Mouse (Mus musculus) gastrocnemius, adult 18-20 months (tissue): ENCODE data around the gene Chadl. TPM values are rescaled to one million over a fixed set of nuclear protein-coding genes. Genes with fewer than 3 reads are reported as not detected.
A peak's percentile ranks its signal among the peaks of the same experiment; 100 is the strongest.
"Not testable (repeated sequence)": the region's sequence is repeated elsewhere in the genome, so short reads cannot be mapped to it uniquely, and the experiment has no call there.

Source experiments
- DNase-seq: peaks from one replicate; pipeline ENCODE4 v3.0.0; 2021; ENCODE audit warnings: low spot score
- long read RNA-seq, 2 experiments: library from polyadenylated mRNA; stranded (forward); transcript quantifications; one replicate each; pipeline ENCODE4 v2.0.0; 2021
- total RNA-seq, 2 experiments: library from RNA; stranded (reverse); gene quantifications; 2 replicates each; pipeline ENCODE4 v1.2.3; 2021

Chadl gene
- total RNA-seq, result 1 to 10 TPM; 1.2 to 1.4 TPM
- long read RNA-seq, experiment 1, partial matches to known transcripts, result 0 of 3 reads
- long read RNA-seq, experiment 1, other reads (novel, unspliced or antisense), result 0 of 3 reads
- long read RNA-seq, experiment 2, partial matches to known transcripts, result 4 of 5 reads
- long read RNA-seq, experiment 2, other reads (novel, unspliced or antisense), result 0 of 5 reads

DNA sequence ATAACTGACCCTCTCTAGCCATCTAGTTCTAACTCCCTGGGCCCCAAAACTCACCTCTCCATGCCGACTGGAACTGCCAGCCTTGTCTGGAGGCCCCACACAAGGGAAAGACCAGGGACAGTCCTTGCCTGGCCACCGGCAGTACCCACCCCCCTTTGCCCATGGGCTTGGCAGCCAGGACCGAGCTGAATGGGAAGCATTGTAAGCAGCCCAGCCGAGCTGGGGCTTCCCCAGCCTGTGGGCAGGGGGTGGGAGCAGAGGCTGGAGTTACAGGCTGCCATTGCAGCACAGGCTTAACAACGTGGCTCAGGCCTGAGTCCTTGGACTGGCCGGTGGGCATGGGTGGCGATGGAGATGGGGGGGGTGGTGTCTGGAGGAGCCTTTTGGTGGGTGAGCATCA is at the start of gene Chadl:
Chadl (minus strand) TSS at position 113 of the 400 bp plus-strand sequence.
- no peak for DNase-seq

DNA sequence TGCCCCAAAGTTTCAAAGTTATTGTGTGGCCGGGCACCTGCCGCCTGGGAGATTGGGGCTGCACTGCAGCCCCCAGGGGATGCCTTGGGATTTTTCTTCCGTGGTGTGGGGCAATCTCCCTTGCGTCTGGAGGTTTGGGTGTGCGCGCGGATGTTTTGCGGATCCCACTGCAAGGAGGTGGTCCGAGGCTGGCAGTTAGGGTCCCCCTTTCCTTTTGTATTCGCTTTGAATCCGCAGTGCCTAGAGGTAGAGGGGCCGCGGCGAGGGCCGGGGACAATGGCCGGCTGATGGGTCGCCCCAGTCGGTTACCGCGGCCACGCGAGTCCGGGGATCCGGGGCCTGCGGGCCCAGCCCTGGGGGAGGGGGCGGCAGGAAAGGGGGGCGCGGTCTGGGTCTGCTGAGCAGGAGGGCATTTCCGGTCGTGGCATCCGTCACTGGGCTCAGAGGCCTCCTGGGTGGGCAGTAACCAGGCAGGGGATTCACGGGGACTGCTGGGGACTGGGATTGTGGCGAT is 48.6 kb upstream of the Chadl start:
- DNase-seq, result peak; percentile 21

DNA sequence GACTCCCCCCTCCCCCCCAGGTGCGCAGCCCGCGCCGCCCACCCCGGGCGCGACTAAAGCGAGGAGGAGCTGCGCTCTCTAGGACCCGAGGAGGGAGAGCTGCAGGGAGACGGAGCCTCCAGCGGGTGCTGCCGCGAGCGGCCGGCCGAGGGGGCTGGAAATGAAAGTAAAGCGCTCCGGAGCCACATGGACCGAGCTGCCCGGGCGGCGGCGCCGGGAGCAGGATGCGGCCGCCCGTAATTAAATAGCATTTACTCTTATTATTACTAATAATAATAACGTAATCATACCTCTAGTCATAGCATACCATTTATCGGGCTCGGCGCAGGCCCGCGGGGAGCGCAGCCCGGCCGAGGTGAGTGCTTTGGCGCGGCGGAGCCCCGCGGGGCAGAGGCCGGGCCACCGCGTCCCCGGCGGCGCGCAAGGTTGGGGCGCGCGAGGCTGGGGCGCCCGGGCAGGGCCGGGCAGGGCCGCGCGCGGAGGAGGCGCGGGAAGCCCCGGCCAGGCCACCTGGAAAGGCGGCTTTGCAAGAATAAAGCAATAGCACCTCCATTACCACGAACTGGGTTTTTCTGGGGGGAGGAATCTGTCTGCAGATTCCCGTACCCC is 48.0 kb upstream of the Chadl start, which contains the start of the genes Zc3h7b and Rangap1:
Zc3h7b (plus strand) TSS at position 66 of the 609 bp plus-strand sequence.
Rangap1 (minus strand) TSS at position 539 of the 609 bp plus-strand sequence.
- peak; percentile 72 for DNase-seq

GRCm38 (mm10) chr15:81742368-81742767 is 45.3 kb upstream of the Chadl start:
- not testable (repeated sequence) for DNase-seq

- no peak for DNase-seq
Observed at GRCm38 (mm10) chr15:81739924-81740323, 42.8 kb upstream of the Chadl start.

DNA sequence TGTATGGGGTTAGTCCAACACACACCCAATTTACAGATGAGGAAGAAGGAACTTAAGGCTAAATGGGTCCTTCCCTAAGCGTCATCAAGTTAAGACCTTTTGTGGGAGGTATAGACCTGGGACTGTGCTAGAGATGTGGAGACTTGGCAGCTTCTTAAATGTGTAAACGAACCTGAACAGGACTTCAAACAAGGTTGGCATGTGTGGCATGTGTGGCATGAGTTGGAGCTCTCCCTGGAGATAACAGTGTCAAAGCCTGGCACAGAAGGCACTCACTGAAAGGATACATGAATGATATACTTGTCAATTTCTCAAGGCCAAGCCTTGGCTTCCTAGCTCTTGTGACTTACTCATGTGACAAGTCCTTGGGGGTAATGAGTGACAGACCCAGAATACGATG is 42.2 kb upstream of the Chadl start:
- DNase-seq, result no peak

DNA sequence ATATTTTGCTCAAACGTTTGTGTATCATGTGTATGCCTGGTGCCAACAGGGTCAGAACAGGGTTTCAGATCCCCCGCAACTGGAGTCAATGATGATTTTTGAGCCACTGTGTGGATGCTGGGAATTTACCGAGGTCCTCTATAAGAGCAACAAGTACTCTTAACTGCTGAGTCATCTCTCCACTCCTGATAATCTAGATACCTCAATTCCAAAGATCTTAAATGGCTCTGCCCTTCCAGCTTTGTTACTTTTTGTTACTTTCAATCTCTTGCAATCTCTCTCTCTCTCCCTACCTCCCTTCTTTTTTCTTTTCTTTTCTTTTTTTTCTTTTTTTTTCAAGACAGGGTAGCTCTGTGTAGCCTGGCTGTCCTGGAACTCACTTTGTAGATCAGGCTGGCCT is 38.0 kb upstream of the Chadl start:
- DNase-seq, result no peak

- peak; percentile 99 for DNase-seq
Observed at GRCm38 (mm10) chr15:81729792-81730635, 32.9 kb upstream of the Chadl start.

GRCm38 (mm10) chr15:81729241-81729791 is 32.2 kb upstream of the Chadl start:
- DNase-seq, result no peak

GRCm38 (mm10) chr15:81725965-81726364 is 28.9 kb upstream of the Chadl start:
- DNase-seq, result no peak

DNA sequence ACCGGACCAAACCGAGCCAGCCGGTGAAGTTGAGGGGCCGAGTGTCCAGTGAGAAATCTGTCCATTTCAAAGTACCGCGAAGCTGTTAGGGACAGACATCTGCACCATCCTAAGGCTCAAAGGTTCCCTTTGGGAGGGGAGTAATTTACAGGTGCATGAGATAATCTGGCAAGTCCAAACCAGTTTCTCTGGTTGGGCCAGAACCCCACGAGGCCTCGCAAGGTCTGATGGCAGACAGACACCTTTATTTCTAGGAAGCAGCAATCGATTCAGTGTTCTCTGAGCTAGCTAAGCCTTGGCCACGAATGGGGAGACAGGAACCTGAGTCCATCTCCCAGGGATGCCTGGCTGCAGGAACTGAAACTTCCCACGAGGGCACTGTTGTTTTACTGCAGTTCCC is 26.6 kb upstream of the Chadl start:
- DNase-seq, result no peak

DNA sequence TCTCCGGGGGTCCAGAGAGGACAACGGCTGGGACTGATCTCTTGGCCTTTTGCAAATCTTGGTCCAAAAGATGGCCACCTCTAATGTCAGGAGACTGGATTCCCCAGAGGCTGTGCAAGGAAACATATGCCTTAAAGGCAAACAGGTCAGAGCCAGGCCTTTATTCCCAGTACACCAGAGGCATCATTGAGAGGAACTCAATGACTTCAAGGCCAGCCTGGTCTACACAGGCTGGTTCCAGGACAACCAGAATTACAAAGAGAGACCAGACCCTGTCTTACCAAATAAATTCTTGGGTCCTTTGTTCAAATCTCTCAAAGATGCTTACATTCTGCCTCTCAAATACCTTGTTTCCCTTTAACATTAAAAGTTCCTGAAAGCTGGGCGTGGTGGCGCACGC is 25.3 kb upstream of the Chadl start:
- DNase-seq, result no peak

- DNase-seq, result no peak
Observed at GRCm38 (mm10) chr15:81719139-81719531, 22.0 kb upstream of the Chadl start.

GRCm38 (mm10) chr15:81718336-81719138 is 21.4 kb upstream of the Chadl start:
- DNase-seq, result no peak

- DNase-seq, result no peak
Observed at GRCm38 (mm10) chr15:81713742-81714141, 16.7 kb upstream of the Chadl start.

- DNase-seq, result no peak
Observed at GRCm38 (mm10) chr15:81710801-81711200, 13.7 kb upstream of the Chadl start.

- peak; percentile 66 for DNase-seq
Observed at GRCm38 (mm10) chr15:81709686-81710085, 12.6 kb upstream of the Chadl start.

DNA sequence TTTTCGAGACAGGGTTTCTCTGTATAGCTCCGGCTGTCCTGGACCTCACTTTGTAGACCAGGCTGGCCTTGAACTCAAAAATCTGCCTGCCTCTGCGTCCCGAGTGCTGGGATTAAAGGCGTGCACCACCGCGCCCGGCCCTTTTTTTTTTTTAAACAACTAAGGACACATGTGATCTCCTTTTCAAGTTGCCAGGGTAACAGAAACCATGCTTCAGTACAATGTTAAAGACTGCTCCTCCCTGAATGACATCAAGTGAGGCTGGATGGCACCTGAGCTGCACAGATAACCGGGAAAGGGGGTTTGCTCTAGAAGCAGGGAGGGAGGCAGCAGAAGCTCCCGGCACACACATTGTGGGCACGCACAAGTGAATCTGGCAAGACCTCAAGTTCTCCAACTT is 11.9 kb upstream of the Chadl start:
- no peak for DNase-seq

GRCm38 (mm10) chr15:81703094-81703489 is 6.0 kb upstream of the Chadl start:
- DNase-seq, result no peak

GRCm38 (mm10) chr15:81702306-81703093 is 5.4 kb upstream of the Chadl start:
- no peak for DNase-seq
